Mouse (Mus musculus): Measurements from ENCODE around the gene Rab8b.

DNA sequence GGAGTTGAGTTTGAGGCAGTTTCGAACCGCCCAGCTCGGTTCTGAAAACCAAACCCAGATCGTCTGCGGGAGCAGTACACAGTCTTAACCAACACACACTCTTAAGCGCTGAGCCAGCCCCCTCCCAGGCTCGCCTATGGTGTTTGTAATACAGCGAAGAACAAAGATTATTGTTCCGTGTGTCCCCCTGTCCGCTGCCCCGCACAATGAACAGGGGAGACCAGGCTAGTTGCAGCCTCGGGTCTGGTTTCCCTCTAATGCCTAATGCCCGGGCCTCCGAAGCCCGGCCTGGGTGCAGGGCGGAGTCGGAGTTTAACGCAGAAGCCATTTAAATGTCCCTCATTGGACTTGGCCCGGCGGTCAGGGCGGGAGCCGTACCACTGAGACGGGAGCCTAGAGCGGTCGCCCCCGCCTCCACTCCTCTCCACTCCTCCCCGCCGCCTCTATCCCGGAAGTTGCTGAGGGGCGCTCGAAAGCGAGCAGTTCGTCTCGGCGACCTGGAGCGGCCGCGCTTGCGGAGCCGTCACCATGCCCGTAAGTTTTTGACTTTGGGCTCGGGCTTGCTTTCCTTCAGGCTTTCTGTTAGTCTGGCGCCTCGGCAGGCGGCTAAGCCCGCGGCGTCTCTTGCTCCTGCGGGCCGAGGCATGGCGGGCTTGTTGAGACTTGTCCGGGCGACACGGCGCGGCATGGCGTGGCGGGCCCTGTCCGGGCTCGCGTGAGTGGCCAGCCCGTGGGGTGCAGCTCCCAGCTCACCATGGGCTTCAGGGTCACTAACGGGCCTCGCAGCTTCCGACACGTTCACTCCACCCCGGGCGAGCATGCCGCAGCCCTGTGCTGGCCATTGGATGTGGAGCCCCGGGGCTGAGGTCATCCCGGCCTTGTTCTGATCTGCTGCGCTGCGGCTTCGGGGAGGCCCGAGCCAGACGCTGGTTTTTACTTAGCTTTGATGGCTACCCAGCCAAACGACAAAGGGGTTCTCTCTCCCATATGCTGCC is 26.5 kb upstream of the Rab8b start, which contains the start of gene Rps27l:
- 0 out of 2 replicates have a peak, but pooled peaks have one; percentile 18 for TF ChIP-seq CTCF (IDR thresholded peaks at IDR 0.05; ENCODE audit: borderline replicate concordance, control insufficient read depth, extremely low read depth, insufficient read depth, low read length, poor library complexity)
- TF ChIP-seq POLR2A (IDR thresholded peaks at IDR 0.05; ENCODE audit: control insufficient read depth, extremely low read depth, insufficient read depth, low read length, poor library complexity), result peak; percentile 86

Measured in thymus, adult 2 months (tissue).